Mouse (Mus musculus): ENCODE results near the gene Wfdc15a.

Wfdc15a gene

DNA sequence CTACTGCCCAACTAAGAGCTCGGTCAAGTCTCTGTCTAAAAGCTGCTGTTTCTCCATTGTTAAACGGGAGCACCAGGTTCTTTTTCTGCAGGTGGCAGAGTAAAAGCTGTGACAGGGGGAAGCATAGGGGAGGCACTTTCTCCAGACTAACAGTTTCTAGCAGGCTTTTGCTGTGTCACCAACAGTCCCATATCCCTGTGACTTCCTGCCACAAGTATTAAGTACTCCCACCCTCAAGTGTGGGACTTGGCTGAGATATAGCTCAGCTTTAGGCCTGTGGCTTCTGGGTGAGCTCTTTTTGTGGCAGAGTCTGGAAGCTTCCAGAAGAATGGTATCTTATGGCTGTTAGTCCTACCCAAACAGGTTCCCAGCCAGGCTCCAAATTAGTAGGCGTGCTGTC is 24.1 kb downstream of the Wfdc15a start:
- DNase-seq: no peak

DNA sequence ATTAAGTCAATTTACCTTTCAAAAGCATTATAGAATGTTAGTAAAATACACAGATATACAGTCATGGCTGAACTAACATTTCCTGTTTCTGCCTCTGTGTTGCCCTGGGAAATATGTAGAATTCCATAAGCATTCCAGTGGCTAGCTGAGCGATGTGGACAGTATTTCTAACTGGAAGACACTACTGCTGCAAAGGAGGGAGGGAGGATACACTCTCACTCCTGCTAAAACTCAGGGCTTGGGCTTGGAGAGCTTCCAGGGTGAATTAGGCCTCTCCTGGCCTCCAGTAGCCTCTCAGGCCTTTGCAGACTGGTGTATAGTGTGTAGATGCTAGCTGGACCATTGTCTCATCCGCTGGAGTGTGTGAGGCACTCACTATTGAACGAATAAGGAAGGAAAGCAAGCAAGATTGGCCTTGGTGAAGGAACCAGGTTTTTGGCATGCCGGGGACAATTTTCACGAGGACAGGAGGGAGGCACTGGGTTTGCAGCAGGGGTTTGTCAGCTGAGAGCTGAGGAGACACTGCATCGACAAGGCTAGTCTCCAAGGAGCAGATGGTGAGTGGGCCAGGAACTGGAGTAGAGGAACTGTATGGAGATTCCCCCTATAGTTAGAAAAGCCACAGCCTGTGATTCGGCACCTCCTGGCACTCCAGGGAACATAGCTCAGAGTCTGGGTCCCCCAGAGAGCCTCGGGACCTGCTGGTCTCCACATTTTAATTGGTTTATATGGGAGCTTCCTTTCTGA is 25.1 kb downstream of the Wfdc15a start:
- DNase-seq: no peak

DNA sequence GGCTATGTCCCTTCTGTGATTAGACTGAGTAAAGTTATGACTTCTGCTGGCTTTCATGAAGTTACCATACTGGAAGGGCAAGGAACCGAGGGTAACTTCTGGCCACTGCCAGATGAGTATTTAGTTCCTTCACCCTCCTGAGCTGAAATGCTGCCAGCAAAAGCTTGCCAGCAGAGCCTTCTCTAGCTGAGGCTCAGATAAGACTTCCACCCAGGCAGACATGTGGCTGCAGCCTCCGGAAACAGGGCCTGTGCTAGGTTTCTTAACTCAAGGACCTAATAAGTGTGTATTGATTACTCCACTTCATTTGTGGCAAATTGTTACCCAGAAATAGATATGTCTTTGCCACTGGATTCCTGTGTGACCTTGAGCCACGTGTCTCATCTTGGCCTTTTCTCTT is 26.5 kb downstream of the Wfdc15a start:
- no peak for DNase-seq

DNA sequence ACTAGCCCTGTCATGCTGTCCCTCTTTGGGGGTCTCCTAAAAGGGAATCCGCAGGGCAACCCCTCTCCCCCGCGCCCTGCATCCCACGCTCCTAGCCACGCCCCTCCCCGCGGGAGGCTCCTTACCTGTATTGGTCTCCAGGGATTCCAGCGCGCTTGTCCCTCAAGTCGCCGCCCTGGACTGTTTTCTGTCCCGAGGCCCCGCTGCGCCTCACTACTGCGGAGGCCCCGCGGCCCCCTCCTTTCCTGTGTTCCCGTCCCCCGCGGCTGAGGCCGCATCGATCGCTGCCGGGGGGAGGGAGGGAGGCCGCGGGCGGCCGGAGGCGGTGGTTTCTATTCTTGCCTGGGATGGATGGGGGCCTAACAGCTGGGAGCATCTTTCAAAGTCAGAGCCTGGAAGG is 29.0 kb downstream of the Wfdc15a start, which contains the start of gene Kcns1:
TSS of gene Kcns1 (minus strand) at position 212 of the 400 bp plus-strand sequence.
- no peak for DNase-seq

DNA sequence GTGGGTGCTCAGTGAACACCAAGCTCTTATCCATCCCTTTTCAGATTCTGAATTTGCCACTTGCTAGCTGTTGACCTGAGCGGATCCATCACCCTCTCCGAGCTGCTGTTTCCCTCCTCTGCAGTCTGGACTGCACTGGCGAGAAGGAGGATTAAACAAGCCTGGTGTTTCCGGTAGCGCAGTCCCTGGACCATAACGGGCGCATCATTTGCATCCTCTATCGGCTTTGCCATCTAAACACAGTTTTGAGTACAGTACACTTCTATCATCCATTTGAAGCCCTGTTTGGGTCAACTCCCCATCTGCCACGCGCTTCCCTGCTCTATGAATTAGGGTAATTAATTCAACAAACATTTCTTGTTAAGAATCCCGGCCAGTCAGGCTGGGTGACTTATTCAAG is 29.6 kb downstream of the Wfdc15a start:
- DNase-seq: no peak

DNA sequence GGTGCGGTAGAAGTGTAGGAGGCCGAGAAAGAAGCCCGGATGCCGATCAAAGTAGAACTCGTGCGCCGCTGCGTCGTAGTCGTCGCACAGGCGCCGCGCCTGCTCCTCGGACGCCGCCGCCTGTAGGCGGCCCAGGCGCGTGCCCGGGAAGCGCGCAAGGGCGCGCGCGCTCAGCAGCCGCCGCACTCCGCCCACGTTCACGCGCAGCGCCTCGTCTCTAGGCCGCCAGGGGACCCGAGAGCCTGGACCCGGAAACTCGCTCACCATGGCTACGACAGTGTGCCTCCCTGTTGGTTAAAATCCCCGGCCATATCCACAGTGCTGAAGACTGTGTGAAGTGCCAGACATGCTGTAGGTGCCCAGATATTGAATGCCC is 31.4 kb downstream of the Wfdc15a start:
- no peak for DNase-seq

DNA sequence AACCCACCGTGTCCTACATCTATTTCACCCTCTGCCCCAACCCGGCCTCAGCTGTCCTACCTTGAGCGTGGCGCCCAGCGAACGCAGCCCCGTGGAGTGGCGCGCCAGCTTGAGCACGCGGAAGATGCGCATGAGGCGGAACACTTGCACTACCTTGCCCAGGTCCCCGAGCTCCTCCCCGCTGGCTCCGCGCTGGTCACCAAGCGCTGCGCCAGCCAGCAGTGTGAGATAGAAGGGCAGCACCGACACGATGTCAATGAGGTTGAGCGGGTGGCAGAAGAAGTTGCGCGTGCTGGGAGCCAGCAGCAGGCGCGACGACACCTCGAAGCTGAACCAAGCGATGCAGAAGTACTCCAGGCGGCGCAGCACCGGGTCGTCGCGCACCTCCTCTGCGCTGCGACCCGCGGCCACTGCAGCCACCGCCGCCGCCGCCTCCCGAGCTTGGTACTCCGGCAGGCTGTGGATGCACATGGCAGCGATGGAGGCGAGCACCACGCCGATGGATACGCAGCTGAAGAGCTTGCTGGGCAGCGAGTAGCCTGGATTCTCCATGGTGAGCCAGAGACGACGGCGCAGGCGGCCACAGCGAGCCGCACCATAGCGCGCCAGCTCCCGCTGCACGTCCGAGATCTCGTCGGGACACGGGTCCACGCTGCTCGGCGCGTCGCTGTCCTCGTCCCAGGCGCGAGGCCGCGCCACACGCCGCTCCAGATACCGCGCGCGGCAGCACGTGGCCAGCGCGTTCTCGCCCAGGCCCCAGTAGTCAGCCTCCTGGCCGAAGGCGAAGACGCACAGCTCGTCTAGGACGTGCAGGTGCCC is 32.0 kb downstream of the Wfdc15a start:
- no peak for DNase-seq

DNA sequence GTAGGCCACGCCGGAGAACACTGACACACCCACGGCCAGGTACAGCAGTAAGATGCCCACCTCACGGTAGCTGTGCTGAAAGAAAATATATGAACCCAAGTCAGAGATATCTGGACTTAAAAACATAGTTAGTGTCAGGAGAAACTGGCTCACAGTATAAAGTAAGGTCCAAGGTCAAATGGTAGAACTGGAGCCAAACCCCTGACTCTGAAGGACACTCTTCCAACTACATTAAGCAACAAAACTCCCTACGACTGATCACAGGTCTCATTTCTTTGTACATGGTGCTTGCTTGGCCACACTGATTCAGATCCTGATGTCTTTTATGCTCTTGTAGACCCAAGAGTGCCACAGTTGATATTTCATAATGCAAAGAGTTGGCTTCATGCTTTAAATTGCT is 35.0 kb downstream of the Wfdc15a start:
- no peak for DNase-seq

DNA sequence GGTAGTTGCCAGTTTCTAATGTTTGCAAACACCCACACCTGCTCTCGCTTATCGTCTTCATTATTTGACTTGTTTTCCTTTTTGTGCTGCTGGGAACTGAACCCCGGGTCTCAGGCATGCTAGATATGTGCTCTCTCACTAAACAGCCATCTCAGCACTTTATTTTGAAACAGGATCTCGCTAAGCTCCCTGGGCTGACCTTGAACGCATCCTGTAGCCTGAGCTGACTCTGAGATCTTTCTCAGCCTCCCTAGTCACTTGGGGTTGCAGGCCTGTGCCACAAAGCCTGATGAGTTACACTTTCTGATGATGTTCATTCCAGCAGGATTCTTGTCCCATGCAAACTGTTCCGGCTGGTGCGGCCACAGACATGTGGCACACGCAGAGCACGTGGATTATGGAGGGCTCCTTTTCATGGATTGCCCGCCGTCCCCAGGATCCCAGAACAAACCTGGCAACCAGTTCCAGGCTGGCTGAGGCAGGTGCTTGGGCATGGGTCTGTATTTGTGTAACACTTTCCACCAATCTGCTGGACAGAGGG is 38.3 kb downstream of the Wfdc15a start:
- no peak for DNase-seq

DNA sequence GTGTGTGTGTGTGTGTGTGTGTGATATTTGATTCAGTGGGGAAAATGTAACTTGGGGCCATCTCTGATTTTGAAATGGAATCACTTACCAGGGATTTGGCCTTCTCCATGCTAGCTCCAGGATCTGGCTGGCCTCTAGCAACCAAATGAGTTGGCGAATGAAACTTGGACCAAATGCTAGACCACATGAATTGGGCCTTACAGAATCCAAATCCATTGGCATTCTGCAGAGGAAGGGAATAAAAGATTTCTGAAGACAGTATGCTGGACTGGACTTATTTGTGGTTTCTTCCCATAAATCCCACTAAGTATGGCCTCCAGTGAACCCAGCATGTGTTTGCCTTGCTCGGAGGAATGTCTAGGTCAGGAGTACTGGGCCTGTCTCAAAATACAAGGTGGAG is 41.1 kb downstream of the Wfdc15a start:
- DNase-seq: no peak

DNA sequence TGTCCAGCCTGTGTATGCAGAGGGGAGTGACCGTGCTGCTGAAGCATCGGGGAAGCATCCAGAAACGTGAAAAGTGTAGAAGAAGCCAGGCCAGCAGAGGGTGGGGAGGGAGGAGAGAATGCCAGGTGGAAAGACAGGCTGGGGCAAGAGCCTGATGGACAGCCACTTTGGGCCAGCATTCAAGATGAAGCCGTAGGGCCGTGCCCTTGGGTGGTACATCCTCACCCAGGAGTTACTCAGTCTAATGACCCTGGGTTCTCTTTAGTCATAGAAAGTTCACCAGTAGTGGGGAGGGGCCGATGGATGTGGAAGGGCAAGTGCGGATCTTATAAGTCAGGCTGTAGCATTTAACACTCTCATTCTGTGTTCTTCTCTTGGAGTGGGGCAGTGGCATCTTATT is 43.8 kb downstream of the Wfdc15a start:
- DNase-seq: no peak

DNA sequence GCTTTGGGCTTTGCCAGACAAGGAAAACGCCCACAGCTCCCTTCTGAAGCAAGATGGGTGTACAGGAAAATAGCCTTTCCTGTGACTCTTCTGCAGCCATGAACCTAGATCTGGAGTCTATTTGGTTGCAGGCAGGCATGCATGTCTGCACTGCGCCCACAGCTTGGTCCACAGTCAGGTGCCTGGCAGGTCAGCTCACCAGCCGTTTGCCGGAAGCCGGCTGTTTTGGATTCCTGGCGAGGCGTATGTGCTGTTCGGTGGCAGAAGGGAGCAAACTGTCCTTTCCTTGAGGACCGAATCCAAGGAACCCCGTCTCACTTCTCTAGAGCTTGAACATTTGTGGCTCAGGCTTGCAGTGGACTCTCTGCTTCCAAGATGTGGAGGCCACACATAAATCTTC is 45.9 kb downstream of the Wfdc15a start:
- no peak for DNase-seq

DNA sequence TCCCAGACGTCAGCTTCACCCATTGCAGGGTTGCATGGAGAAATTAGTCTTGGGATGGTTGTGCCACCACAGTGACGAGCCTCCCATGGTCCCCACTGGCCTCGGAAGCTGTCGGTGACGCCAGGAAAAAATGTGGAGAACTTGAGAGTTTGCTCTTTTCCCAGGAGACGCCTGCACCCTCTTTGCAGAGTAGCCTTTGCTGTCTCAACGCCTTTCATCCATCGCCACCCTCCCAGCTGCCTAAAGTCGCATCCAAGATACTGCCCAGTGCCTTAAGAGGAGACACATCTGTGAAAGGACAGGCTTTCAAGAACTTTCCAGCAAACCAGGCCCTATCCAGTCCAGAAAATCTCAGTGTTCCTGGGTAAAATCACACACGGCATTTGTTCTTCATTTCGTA is 47.6 kb downstream of the Wfdc15a start:
- DNase-seq: peak; percentile 54

DNA sequence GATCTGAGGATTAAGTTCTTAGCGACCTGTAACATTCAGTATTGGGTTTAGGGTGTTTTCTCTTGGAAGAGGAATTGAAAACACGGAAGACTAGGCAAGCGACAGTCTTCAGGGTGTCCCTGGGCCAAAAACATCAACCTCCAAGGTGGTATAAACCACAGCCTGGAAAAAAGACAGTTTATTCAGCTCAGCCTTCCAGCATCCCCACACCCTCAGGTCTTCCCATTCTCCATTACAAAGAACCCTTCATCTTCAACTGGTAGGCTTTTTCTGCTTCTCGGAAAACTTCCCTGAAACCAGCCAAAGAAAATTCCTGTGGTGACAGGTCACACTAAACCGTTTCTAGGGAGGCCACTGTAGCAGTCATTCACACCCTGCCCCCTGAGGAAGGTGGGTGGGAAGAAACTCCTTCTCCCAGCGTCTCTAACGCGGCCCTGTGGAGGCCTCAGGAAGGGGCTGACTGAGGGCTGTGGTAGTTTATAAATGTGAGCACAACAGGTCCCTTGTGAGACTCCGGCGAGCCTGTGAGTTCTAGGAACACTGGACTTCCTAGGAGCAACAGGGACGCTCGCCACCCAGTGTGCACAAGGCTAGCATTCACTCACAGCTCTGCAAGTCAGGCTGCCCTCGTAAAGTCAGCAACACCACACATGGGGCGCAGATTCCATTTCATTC is 49.7 kb downstream of the Wfdc15a start:
- DNase-seq: no peak

Measured in lung, postnatal 10 days (tissue).